Mouse (Mus musculus) cortical plate, adult 2 months (tissue): Measurements from ENCODE around the gene Agpat2. TPM values are rescaled to one million over a fixed set of nuclear protein-coding genes. Genes with fewer than 3 reads are reported as not detected.
A peak's percentile ranks its signal among the peaks of the same experiment; 100 is the strongest.

ENCODE experiments used
- H3K27ac ChIP-seq: fragments of 200-500 bp; 2 replicates; pipeline ENCODE4 v1.5.1; 2012; ENCODE audit warnings: low read length, control low read depth, inconsistent platforms; ENCODE audit not compliant: insufficient read depth
- H3K4me1 ChIP-seq: fragments of 200-500 bp; 2 replicates; pipeline ENCODE4 v1.6.1; 2011; ENCODE audit warnings: low read length; ENCODE audit not compliant: control insufficient read depth, insufficient read depth
- H3K4me3 ChIP-seq: fragments of 200-500 bp; 2 replicates; pipeline ENCODE4 v1.5.1; 2011; ENCODE audit warnings: mild to moderate bottlenecking, low read length, control low read depth; ENCODE audit not compliant: insufficient read depth
- CTCF ChIP-seq: fragments of 200-500 bp; IDR thresholded peaks from 2 replicates; pipeline ENCODE4 v1.5.1; 2011; ENCODE audit warnings: mild to moderate bottlenecking, control low read depth, low read length; ENCODE audit not compliant: insufficient read depth; ENCODE audit errors: extremely low read depth
- POLR2A ChIP-seq: fragments of 200-500 bp; IDR thresholded peaks from 2 replicates; pipeline ENCODE4 v1.6.1; 2011; ENCODE audit warnings: mild to moderate bottlenecking, low read length, control low read depth; ENCODE audit not compliant: insufficient read depth; ENCODE audit errors: extremely low read depth
- polyA plus RNA-seq: library from polyadenylated mRNA; depleted of rRNA; stranded (reverse); fragments of >200 nt; gene quantifications from 2 replicates; pipeline ENCODE4 v1.2.3, GENCODE M21; 2012

Agpat2 gene
- polyA plus RNA-seq, 1 experiment: 2.3 TPM

DNA sequence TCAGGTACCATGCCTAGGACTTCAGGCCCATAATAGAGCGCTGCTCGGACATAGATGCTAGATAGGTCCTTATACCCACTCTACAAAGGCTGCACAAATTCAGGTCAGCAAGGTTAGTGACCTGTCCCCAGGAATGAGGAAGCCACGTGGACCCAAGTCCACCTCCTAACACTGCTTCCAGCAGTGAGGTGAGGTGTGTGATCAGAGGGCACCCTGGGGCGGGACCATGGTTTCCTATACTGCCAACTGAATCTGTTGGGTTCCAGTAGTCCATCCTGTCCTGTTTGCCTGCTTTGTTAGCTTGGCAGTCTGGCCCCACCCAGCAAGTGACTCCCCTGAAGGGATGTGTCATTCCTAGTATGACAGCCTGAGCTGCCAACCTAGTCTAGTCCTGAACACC, 4.3 kb downstream of the Agpat2 start:
- no peak overlapping the region for H3K27ac ChIP-seq
- no peaks in the 10 kb centered on the region for H3K4me1 ChIP-seq
- H3K4me3 ChIP-seq: no peak overlapping the region
- no peak for TF ChIP-seq CTCF
- no peak for TF ChIP-seq POLR2A

- H3K27ac ChIP-seq: no peak overlapping the region
- H3K4me1 ChIP-seq: no peaks in the 10 kb centered on the region
- TF ChIP-seq POLR2A: no peak
- no peak for TF ChIP-seq CTCF
- no peak overlapping the region for H3K4me3 ChIP-seq
Measured at GRCm38 (mm10) chr2:26598462-26598861, 5.8 kb downstream of the Agpat2 start.

DNA sequence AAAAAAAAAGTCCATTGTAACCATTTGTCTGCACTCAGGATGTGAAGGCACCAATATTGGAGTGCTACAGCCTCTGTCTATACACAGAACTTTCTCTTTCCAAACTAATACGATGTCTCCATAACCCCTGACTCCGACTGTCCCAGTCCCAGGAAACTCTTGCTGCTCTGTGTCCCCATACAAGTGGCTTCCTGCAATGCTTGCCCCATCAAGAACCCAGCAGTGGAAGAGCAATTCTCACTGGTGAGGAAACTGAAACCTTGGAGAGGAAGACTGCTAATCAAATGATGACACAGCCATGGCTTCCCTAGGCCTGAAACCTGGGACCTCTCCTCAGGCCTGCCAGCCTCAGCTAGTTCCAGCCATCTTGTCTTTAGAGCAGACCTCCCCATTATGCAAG, 6.4 kb downstream of the Agpat2 start:
- H3K27ac ChIP-seq: no peak overlapping the region
- H3K4me3 ChIP-seq: no peak overlapping the region
- TF ChIP-seq CTCF: no peak
- TF ChIP-seq POLR2A: no peak
- H3K4me1 ChIP-seq: no peaks in the 10 kb centered on the region

DNA sequence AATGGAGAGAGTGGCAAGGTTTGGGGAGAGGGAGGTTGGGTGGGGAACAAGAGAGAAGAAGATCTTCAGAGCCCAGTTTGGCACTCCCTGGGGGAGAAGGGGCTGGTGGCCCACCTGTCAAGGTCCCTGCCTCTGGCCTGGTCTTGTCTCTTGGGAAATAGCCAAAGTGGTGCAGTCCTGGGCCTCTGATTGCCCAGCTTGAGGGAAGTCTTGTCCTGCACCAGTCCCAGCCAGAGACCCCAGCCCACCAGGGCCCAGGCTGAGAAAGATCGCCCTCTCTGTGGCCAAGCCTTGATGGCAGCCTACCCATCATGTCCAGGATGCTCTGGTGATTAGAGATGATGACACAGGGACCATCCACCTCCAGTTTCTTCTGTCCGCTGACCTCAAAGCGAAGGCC, 7.3 kb downstream of the Agpat2 start:
- Histone ChIP-seq H3K27ac (no peak overlapping the region), H3K4me3 (no peak overlapping the region)

GRCm38 (mm10) chr2:26595725-26596435, 8.3 kb downstream of the Agpat2 start:
- Histone ChIP-seq H3K4me1 (no peaks in the 10 kb centered on the region), H3K4me3 (no peak overlapping the region), H3K27ac (no peak overlapping the region)
- TF ChIP-seq CTCF (no peak), POLR2A (no peak)

More for the DNA sequence above, 7.3 kb downstream of the Agpat2 start:
- no peaks in the 10 kb centered on the region for H3K4me1 ChIP-seq
- TF ChIP-seq POLR2A (no peak), CTCF (no peak)

GRCm38 (mm10) chr2:26594934-26595724, 9.1 kb downstream of the Agpat2 start:
- H3K4me1 ChIP-seq: no peaks in the 10 kb centered on the region
- no peak overlapping the region for H3K4me3 ChIP-seq
- no peak overlapping the region for H3K27ac ChIP-seq
- TF ChIP-seq CTCF (no peak), POLR2A (no peak)

DNA sequence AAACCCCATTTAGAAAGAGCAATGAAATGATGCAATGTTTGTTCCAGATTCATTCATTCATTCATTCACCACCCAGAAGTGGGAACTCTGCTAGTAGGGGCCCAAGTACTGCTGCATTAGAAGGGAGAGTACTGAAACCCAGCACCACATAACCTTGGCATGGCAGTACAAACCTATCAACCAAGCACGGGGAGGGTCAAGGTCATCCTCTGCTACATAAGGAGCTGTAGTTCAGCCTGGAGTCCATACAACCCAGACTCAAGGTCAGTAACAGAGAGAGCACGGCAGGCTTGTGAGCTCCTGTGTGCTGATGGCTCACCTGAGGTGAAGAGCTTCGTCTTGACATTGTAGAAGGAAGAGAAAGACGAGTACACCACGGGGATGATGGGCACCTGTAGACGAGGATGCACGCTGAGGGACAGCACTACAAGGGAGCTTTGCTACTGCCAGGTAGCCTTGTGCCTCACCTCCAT, 9.7 kb downstream of the Agpat2 start:
- H3K4me1 ChIP-seq: no peaks in the 10 kb centered on the region
- no peak overlapping the region for H3K4me3 ChIP-seq
- no peak for TF ChIP-seq POLR2A
- no peak for TF ChIP-seq CTCF
- H3K27ac ChIP-seq: no peak overlapping the region

DNA sequence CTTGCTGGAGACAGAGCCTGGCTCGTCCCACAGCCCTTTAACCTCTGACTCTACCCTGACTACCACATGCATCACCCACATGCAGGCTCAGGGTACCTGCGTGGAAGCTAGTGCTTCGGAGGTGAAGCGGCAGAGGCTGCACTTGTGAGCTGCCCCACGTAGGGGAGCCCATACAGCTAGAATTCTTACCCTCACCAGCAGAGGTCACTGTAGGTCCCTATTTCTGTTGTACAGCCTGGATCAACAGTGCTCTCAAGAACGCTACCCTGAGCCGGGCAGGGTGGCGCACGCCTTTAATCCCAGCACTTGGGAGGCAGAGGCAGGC, 10.2 kb downstream of the Agpat2 start:
- no peak overlapping the region for H3K4me3 ChIP-seq

DNA sequence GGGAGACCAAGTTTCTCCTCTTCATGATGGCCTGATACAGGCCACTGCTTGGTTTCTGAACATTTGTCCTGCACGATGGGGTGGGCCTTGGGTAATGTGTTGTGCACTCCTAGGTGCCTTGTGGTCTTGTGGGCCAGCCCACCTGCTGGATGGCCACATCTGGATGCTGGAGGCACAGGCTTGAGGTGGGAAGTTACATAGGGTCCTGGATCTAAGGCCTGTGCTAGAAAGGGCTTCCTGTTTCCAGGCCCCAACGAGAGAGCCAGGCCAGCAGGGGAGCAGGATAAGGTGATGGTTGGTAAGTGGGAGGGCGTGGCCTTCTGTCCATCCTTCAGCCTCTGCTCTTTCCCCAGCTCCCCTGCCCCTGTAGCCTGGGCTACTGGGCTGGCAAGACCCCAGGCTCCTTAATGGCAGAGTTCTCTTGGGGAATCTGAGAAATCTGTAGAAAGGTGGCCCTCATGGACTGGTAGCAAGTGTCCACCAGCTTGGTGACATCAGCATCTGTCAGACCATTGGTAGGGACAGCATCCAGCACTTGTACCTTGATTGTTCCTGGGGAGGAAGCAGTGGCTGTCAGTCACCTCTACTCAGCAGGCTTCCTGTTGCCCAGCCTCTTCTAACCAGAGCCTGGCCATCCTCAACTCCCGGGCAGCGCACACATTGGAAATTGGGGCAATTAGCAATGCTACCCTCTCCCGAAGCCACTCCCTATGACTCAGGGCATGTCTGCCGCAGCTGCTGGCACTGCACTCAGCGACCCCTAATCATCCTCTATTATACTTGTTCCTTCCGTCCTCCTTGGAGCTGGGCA, 10.8 kb downstream of the Agpat2 start:
- no peak overlapping the region for H3K27ac ChIP-seq
- H3K4me3 ChIP-seq: no peak overlapping the region
- TF ChIP-seq CTCF (no peak), POLR2A (0 out of 2 replicates have a peak, but pooled peaks have one; percentile 19)
- H3K4me1 ChIP-seq: no peaks in the 10 kb centered on the region

More for the DNA sequence above, 10.2 kb downstream of the Agpat2 start:
- peak; percentile 43; the same call in 1 of the 2 replicates for TF ChIP-seq CTCF
- no peak for TF ChIP-seq POLR2A
- Histone ChIP-seq H3K4me1 (no peaks in the 10 kb centered on the region), H3K27ac (no peak overlapping the region)
